Mouse (Mus musculus) embryonic fibroblast, embryonic 13.5 days (primary cell): Measurements from ENCODE around the gene Pls3.

ENCODE experiments used
- CTCF ChIP-seq: IDR thresholded peaks from 2 replicates; pipeline ENCODE4 v1.5.1; 2011; ENCODE audit warnings: mild to moderate bottlenecking, control low read depth, low read length, moderate library complexity, borderline replicate concordance; ENCODE audit not compliant: insufficient read depth
- POLR2A ChIP-seq: IDR thresholded peaks from 2 replicates; pipeline ENCODE4 v1.6.1; 2011; ENCODE audit warnings: low read depth, mild to moderate bottlenecking, control low read depth, low read length, moderate library complexity

DNA sequence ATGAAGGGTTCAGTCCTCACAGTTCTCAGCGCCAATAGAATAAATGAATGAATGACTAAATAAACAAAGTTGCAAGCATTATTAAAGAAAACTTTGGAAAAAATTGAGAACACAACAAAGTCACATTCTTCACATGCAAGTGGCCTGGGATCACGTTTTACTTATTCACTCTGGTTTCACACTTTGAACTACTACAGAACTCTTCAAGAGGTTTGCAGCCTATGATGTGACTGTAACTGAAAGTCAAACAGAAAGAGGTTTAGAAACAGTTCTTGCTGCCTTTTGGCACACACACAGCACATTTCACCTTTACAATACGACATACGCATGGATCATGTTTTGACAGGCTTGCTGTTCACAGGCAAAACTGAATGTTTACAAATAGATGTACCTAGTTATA is 34.7 kb downstream of the Pls3 start:
- no peak for TF ChIP-seq CTCF
- TF ChIP-seq POLR2A, result no peak
